Mouse (Mus musculus) spleen, adult 2 months (tissue): ENCODE measurements around the gene Grin2b. TPM values are rescaled to one million over a fixed set of nuclear protein-coding genes. Genes with fewer than 3 reads are reported as not detected.

ENCODE experiments used
- DNase-seq, 2 experiments: peaks; one replicate each; pipeline versions ENCODE4 v3.0.0 to v3.0.0-alpha.2; 2012 to 2021; ENCODE audit warnings: low spot score in 2 of 2, low read depth in 1 of 2
- H3K27ac ChIP-seq: fragments of 200-500 bp; 2 replicates; pipeline ENCODE4 v1.5.1; 2012; ENCODE audit warnings: low read length, inconsistent platforms; ENCODE audit not compliant: insufficient read depth
- H3K27me3 ChIP-seq: fragments of 200-500 bp; 2 replicates; pipeline ENCODE4 v1.6.1; 2012; ENCODE audit warnings: mild to moderate bottlenecking, moderate library complexity, low read length, inconsistent platforms; ENCODE audit not compliant: control insufficient read depth, insufficient read depth
- H3K36me3 ChIP-seq: fragments of 200-500 bp; 2 replicates; pipeline ENCODE4 v1.6.1; 2012; ENCODE audit warnings: mild to moderate bottlenecking, low read length, inconsistent platforms; ENCODE audit not compliant: control insufficient read depth, insufficient read depth
- H3K4me1 ChIP-seq: fragments of 200-500 bp; 2 replicates; pipeline ENCODE4 v1.6.1; 2011; ENCODE audit warnings: inconsistent platforms; ENCODE audit not compliant: control insufficient read depth, insufficient read depth, insufficient read length
- H3K4me3 ChIP-seq: fragments of 200-500 bp; 2 replicates; pipeline ENCODE4 v1.5.1; 2011; ENCODE audit warnings: mild to moderate bottlenecking, inconsistent platforms; ENCODE audit not compliant: insufficient read depth, insufficient read length; ENCODE audit errors: extremely low read depth
- CTCF ChIP-seq: fragments of 200-500 bp; IDR thresholded peaks from 2 replicates; pipeline ENCODE4 v1.5.1; 2011; ENCODE audit warnings: mild to moderate bottlenecking, inconsistent platforms; ENCODE audit not compliant: insufficient read depth, insufficient read length, insufficient replicate concordance; ENCODE audit errors: extremely low read depth
- POLR2A ChIP-seq: fragments of 200-500 bp; IDR thresholded peaks from 2 replicates; pipeline ENCODE4 v1.6.1; 2011; ENCODE audit warnings: low read depth, low read length, inconsistent platforms
- WGBS: fragments of 180-500 bp; shearing (Covaris S2); methylation state at CpG from one replicate; pipeline ENCODE4 v1.1.7; 2018; 5-methylcytosine and 5-hydroxymethylcytosine counted together
- polyA plus RNA-seq: library from polyadenylated mRNA; depleted of rRNA; stranded (reverse); fragments of >200 nt; gene quantifications from 2 replicates; pipeline ENCODE4 v1.2.3, GENCODE M21; 2012

The Grin2b gene
- polyA plus RNA-seq, 1 experiment = 0.01 TPM

GRCm38 (mm10) chr6:136053346-136053745 lies 120.0 kb downstream of the Grin2b start:
- no peak overlapping the region for H3K27ac ChIP-seq
- H3K36me3 ChIP-seq = no peaks in the 10 kb centered on the region
- H3K4me1 ChIP-seq = no peaks in the 10 kb centered on the region
- no peak for DNase-seq
- TF ChIP-seq CTCF = no peak
- H3K4me3 ChIP-seq = no peak overlapping the region
- no peaks in the 10 kb centered on the region for H3K27me3 ChIP-seq
- WGBS = 20% methylated on average over 1 of the region's 1 CpGs

DNA sequence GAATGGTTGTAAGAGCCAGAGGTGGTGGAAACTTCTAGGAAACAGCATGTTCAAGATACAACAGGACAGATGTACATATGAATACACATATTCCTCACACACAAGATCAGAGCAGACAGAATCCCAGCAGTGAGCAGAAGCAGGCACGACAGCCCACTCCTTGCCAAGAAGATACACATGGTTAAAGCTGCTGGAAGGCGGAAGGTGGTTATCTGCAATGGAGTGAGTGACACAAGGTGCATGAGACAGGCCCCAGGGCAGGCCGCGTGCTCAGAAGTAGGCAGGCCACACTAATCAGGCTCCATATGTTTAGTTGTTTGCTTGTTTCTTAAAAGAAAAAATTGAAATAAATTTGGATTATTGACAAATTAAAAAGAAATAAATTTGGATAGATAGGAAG lies 123.0 kb downstream of the Grin2b start:
- H3K4me3 ChIP-seq = no peak overlapping the region
- DNase-seq = no peak
- no peaks in the 10 kb centered on the region for H3K36me3 ChIP-seq
- TF ChIP-seq CTCF = no peak
- H3K27ac ChIP-seq = no peak overlapping the region
- WGBS = 84% methylated on average over 4 of the region's 4 CpGs
- no peaks in the 10 kb centered on the region for H3K27me3 ChIP-seq
- no peaks in the 10 kb centered on the region for H3K4me1 ChIP-seq

DNA sequence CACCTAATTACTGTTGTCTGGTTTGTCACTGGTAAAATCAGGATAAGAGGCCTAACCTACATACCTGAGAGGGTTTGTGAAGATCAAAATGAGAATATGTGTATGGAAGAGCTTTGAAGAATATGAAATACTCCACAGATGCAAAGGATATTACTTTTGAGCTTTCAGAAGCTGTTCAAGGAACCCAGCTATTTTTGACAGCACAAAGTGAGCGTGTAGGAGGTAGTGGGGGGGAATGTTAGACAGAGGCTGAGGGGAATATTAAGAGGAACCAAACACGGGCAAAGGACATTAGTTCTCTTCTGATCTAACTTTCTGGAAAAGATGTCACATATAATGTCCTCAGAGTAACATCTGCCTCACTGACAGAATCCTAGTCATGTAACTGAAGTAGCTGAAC lies 125.2 kb downstream of the Grin2b start:
- WGBS = 68% methylated on average over 2 of the region's 2 CpGs

GRCm38 (mm10) chr6:136046091-136046490 lies 127.2 kb downstream of the Grin2b start:
- TF ChIP-seq POLR2A = no peak
- TF ChIP-seq CTCF = no peak
- DNase-seq = no peak
- no peaks in the 10 kb centered on the region for H3K27me3 ChIP-seq
- WGBS = 79% methylated on average over 7 of the region's 7 CpGs
- H3K36me3 ChIP-seq = no peaks in the 10 kb centered on the region
- no peak overlapping the region for H3K4me3 ChIP-seq
- H3K27ac ChIP-seq = no peak overlapping the region
- no peaks in the 10 kb centered on the region for H3K4me1 ChIP-seq

More for the DNA sequence above, 125.2 kb downstream of the Grin2b start:
- no peaks in the 10 kb centered on the region for H3K4me1 ChIP-seq
- H3K27me3 ChIP-seq = no peaks in the 10 kb centered on the region
- H3K4me3 ChIP-seq = no peak overlapping the region
- no peak for DNase-seq
- TF ChIP-seq CTCF = no peak
- no peak for TF ChIP-seq POLR2A
- H3K27ac ChIP-seq = no peak overlapping the region
- no peaks in the 10 kb centered on the region for H3K36me3 ChIP-seq

DNA sequence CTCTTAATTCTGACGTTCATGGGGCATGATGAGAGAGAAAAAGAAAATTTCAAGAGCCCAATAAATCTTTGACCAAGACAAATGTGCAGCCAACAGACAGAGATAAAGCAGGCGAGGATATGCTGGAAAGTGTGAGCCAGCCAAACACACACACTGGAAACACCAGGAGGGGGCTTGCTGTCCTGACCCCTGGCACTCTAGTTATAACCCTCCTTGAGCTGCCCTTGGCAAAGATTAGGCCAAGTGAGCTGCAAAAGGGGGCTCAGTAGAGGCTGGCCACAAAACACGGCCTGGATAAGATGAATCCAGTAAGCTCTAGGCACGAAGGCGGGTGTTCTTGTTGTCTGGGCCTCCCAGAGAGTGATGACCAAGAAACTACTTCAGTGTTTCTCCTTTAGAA lies 128.8 kb downstream of the Grin2b start:
- Histone ChIP-seq H3K27me3 (no peaks in the 10 kb centered on the region), H3K27ac (no peak overlapping the region), H3K36me3 (no peaks in the 10 kb centered on the region), H3K4me3 (no peak overlapping the region), H3K4me1 (no peaks in the 10 kb centered on the region)
- no peak for DNase-seq
- WGBS = 81% methylated on average over 5 of the region's 5 CpGs
- TF ChIP-seq CTCF (no peak), POLR2A (no peak)

GRCm38 (mm10) chr6:136042375-136042774 lies 130.9 kb downstream of the Grin2b start:
- WGBS = 78% methylated on average over 3 of the region's 3 CpGs
- no peak for TF ChIP-seq POLR2A
- TF ChIP-seq CTCF = no peak
- Histone ChIP-seq H3K27ac (no peak overlapping the region), H3K27me3 (no peaks in the 10 kb centered on the region), H3K4me1 (no peaks in the 10 kb centered on the region), H3K36me3 (no peaks in the 10 kb centered on the region), H3K4me3 (no peak overlapping the region)
- no peak for DNase-seq

DNA sequence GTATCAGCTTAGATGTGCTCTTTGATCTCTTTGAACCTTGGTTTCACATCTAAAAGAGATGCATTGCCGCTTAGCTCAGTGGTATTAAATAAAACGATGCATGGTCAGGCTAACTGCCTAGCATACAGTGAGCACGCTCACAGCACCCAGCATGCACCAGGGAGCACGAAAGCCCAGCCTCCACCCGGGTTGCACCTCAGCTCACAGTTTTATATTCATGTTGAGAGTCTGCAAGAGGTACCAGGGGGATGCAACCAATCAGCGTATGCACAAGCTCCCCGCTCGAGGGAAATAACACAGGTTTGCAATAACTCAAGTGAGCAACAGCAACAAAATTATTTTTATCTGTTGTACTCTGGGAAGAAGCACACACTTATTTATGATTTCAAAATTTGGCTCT lies 131.5 kb downstream of the Grin2b start:
- DNase-seq = no peak
- Histone ChIP-seq H3K36me3 (no peaks in the 10 kb centered on the region), H3K27ac (no peak overlapping the region), H3K4me1 (no peaks in the 10 kb centered on the region), H3K4me3 (no peak overlapping the region), H3K27me3 (no peaks in the 10 kb centered on the region)
- TF ChIP-seq CTCF (no peak), POLR2A (no peak)
- 81% methylated on average over 8 of the region's 8 CpGs for WGBS

- H3K4me1 ChIP-seq = no peaks in the 10 kb centered on the region
- H3K27ac ChIP-seq = no peak overlapping the region
- WGBS = 70% methylated on average over 3 of the region's 3 CpGs
- no peaks in the 10 kb centered on the region for H3K27me3 ChIP-seq
- no peak overlapping the region for H3K4me3 ChIP-seq
- TF ChIP-seq CTCF (no peak), POLR2A (no peak)
- no peak for DNase-seq
- H3K36me3 ChIP-seq = no peaks in the 10 kb centered on the region
Observed at GRCm38 (mm10) chr6:136040931-136041330, 132.4 kb downstream of the Grin2b start.
